ENCODE assay signal across 9 mouse cellular contexts in genomic region chr4:40781143-40781542, GRCm38 (mm10). TPM values are rescaled to one million over a fixed set of nuclear protein-coding genes. Genes with fewer than 3 reads are reported as not detected.
DNase-seq lines count a peak whose midpoint lies in the region; ATAC-seq and TF ChIP-seq lines count a peak whose summit lies in the region.
"Had no signal": no experiment of that assay in that cellular context is flagged by ENCODE, and none has a peak within 500 bp of the region (broad histone marks: within the 10 kb centered on the region; RNA-seq: fewer than 3 reads in every experiment).

No protein-coding gene starts in this region.

- no peaks in the 10 kb centered on the region for H3K9me3 ChIP-seq in heart, embryonic 10.5 days
- H3K9me3 ChIP-seq: hindbrain, embryonic 15.5 days had no signal

- H3K4me1 ChIP-seq in heart, embryonic 10.5 days: peaks cover 20% of the 10 kb centered on the region
- no peaks in the 10 kb centered on the region for H3K4me1 ChIP-seq in kidney, adult 2 months (ENCODE audit: control insufficient read depth, insufficient read depth, low read length)
- H3K4me1 ChIP-seq: hindbrain, embryonic 15.5 days had no signal

- peak overlapping the region; percentile 53; the same call in 1 of the 2 replicates for H3K27ac ChIP-seq in heart, embryonic 10.5 days
- H3K27ac ChIP-seq in kidney, adult 2 months (ENCODE audit: insufficient read depth, low read depth, low read length): no peak overlapping the region
- H3K27ac ChIP-seq: hindbrain, embryonic 15.5 days had no signal

- WGBS in heart, embryonic 10.5 days: 13% methylated on average over 3 of the region's 3 CpGs
- 36% methylated on average over 3 of the region's 3 CpGs for WGBS in kidney, adult 2 months

- H3K36me3 ChIP-seq in heart, embryonic 10.5 days: no peaks in the 10 kb centered on the region
- H3K36me3 ChIP-seq in kidney, adult 2 months (ENCODE audit: control insufficient read depth, insufficient read depth, low read length): no peaks in the 10 kb centered on the region
- H3K36me3 ChIP-seq: hindbrain, embryonic 15.5 days had no signal

- TF ChIP-seq CTCF in kidney, adult 2 months (conservative IDR thresholded peaks at IDR 0.05; ENCODE audit: insufficient read depth, insufficient read length, low read depth, low read length): no peak

- no peak for DNase-seq in heart, embryonic 10.5 days (ENCODE audit: low spot score)
- no peak for DNase-seq in heart, postnatal 36 days
- peak; percentile 73 for DNase-seq in kidney, adult 2 months
- peak; percentile 63 for DNase-seq in lung, postnatal 25 days (ENCODE audit: low spot score)
- DNase-seq in yolk sac, embryonic 10.5 days (ENCODE audit: low spot score): peak; percentile 35
- DNase-seq in gastrocnemius, adult 18-20 months (ENCODE audit: low spot score): no peak
- DNase-seq in layer of hippocampus, postnatal 14 days (ENCODE audit: low spot score in 2 of 2): no peak

- no peak for ATAC-seq in erythroid progenitor cell, adult 5-6 weeks (replicated peaks; ENCODE audit: low FRiP score, poor library complexity, severe bottlenecking)

- no peak overlapping the region for H3K4me3 ChIP-seq in heart, embryonic 10.5 days
- no peak overlapping the region for H3K4me3 ChIP-seq in kidney, adult 2 months (ENCODE audit: insufficient read depth, low read depth, low read length)
- H3K4me3 ChIP-seq: hindbrain, embryonic 15.5 days had no signal

- H3K27me3 ChIP-seq in heart, embryonic 10.5 days (ENCODE audit: insufficient read depth, poor library complexity, severe bottlenecking): no peaks in the 10 kb centered on the region
- H3K27me3 ChIP-seq in kidney, adult 2 months (replicated peaks; ENCODE audit: control insufficient read depth, insufficient read depth, low read length): no peaks in the 10 kb centered on the region
- H3K27me3 ChIP-seq: hindbrain, embryonic 15.5 days had no signal

- TF ChIP-seq POLR2A in kidney, adult 2 months (IDR thresholded peaks at IDR 0.05; ENCODE audit: low read depth, low read length): no peak

- intact Hi-C loops in heart, postnatal 36 days (cut with DNase I): loop anchor here (5.0 kb wide), 1 partner anchor 56 kb away; no protein-coding TSS in a partner anchor

RNA-seq across cellular contexts. Expression of gene Smu1, which starts 23.4 kb away (rescaled TPM):
- 125 and 158 TPM in 2 replicates for polyA plus RNA-seq in heart, embryonic 10.5 days (2016; fragmentation: Nextera tagmentation; extraction: Ambion mirVana)
- total RNA-seq in heart, postnatal 36 days (2021): 10 to 100 TPM; 30.9 to 33.5 TPM
- polyA plus RNA-seq in kidney, adult 2 months (2012; rRNA removed): 21.2 and 30.1 TPM in 2 replicates
- 10 to 100 TPM; 29.4 to 29.7 TPM for total RNA-seq in gastrocnemius, adult 18-20 months (2021)
- 28.9 and 42.2 TPM in 2 replicates for total RNA-seq in erythroid progenitor cell, adult 5-6 weeks (2015; ENCODE audit: low replicate concordance)
- 41.5 and 59.0 TPM in 2 replicates for total RNA-seq in erythroid progenitor cell, adult 5-6 weeks (2017; ENCODE audit: low replicate concordance)
- 10 to 100 TPM; 42.4 to 44.2 TPM for total RNA-seq in layer of hippocampus, postnatal 14 days (2021)

RNA-seq across cellular contexts. Expression of gene Dnaja1, which starts 59.2 kb away (rescaled TPM):
- polyA plus RNA-seq in heart, embryonic 10.5 days (2016; fragmentation: Nextera tagmentation; extraction: Ambion mirVana): 332 and 445 TPM in 2 replicates
- total RNA-seq in heart, postnatal 36 days (2021): 10 to 100 TPM; 78.1 to 79.8 TPM
- polyA plus RNA-seq in kidney, adult 2 months (2012; rRNA removed): 11.8 and 23.1 TPM in 2 replicates
- 10 to 100 TPM; 39.6 to 66.8 TPM for total RNA-seq in gastrocnemius, adult 18-20 months (2021)
- total RNA-seq in erythroid progenitor cell, adult 5-6 weeks (2015; ENCODE audit: low replicate concordance): 41.1 and 51.2 TPM in 2 replicates
- 69.0 and 75.1 TPM in 2 replicates for total RNA-seq in erythroid progenitor cell, adult 5-6 weeks (2017; ENCODE audit: low replicate concordance)
- total RNA-seq in layer of hippocampus, postnatal 14 days (2021): 100 to 1,000 TPM; 326 to 370 TPM

Comparison
In these comparisons a context has a peak if more than half of its experiments do, and no peak if none do; other contexts are left out.
1. DNase-seq: peak in kidney, adult 2 months (single experiment), lung, postnatal 25 days (single experiment) and yolk sac, embryonic 10.5 days (single experiment); none in heart, embryonic 10.5 days (single experiment), heart, postnatal 36 days (0 of 2), gastrocnemius, adult 18-20 months (single experiment) and layer of hippocampus, postnatal 14 days (0 of 2).
2. RNA of gene Dnaja1, which starts 59.2 kb away (total RNA-seq): 326 to 370 TPM in layer of hippocampus, postnatal 14 days; 78.1 to 79.8 TPM in heart, postnatal 36 days, 41.1 to 75.1 TPM in erythroid progenitor cell, adult 5-6 weeks and 39.6 to 66.8 TPM in gastrocnemius, adult 18-20 months; every median in the first group is over 4 times any median in the second.